Mouse (Mus musculus): Measurements from ENCODE around the gene Ubl5.

- TF ChIP-seq CTCF (IDR thresholded peaks at IDR 0.05; ENCODE audit: low read depth) (no peak), EP300 (IDR thresholded peaks at IDR 0.05; ENCODE audit: low read depth) (no peak)
These were observed 39.7 kb downstream of the Ubl5 start for GRCm38 (mm10) chr9:20682389-20682722.

Measured in heart, postnatal 0 days (tissue).